9 mouse cellular contexts compared by ENCODE assay signal in the genomic region with DNA sequence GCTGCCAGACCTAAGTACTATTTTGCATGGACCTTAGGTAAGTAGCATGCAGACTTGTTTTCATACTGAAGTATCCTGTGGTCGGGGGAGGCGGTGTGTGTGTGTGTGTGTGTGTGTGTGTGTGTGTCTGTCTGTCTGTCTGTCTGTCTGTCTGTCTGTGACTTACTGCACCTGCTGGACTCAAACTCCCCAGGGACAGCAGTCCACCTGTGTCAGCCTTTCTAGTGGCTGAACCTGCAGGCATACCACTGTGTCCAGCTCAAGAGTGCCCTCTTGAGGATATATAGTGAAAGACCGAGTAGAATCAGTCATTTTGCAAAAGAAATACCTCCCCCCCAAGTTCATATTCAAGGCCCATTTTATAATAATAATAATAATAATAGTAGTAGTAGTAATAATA. TPM values are rescaled to one million over a fixed set of nuclear protein-coding genes. Genes with fewer than 3 reads are reported as not detected.
DNase-seq lines count a peak whose midpoint lies in the region; ATAC-seq and TF ChIP-seq lines count a peak whose summit lies in the region.
"Had no signal": no experiment of that assay in that cellular context is flagged by ENCODE, and none has a peak within 500 bp of the region (broad histone marks: within the 10 kb centered on the region; RNA-seq: fewer than 3 reads in every experiment).

No protein-coding gene starts in this region.

- 0 out of 2 replicates have a peak, but pooled peaks have one; percentile 12 for TF ChIP-seq CTCF in bone marrow macrophage, adult 2 months (IDR thresholded peaks at IDR 0.05; ENCODE audit: low read depth, low read length)

- H3K27me3 ChIP-seq in forebrain, embryonic 16.5 days (replicated peaks; ENCODE audit: control insufficient read depth, insufficient read depth, low read length): no peaks in the 10 kb centered on the region
- no peaks in the 10 kb centered on the region for H3K27me3 ChIP-seq in midbrain, embryonic 15.5 days (replicated peaks)
- H3K27me3 ChIP-seq: limb, embryonic 15.5 days had no signal

- H3K4me2 ChIP-seq in forebrain, embryonic 16.5 days (ENCODE audit: low read length): no peak overlapping the region
- H3K4me2 ChIP-seq in midbrain, embryonic 15.5 days: no peak overlapping the region
- H3K4me2 ChIP-seq: limb, embryonic 15.5 days had no signal

- H3K36me3 ChIP-seq in forebrain, embryonic 16.5 days (ENCODE audit: control insufficient read depth, insufficient read depth): peaks cover 15% of the 10 kb centered on the region
- H3K36me3 ChIP-seq in midbrain, embryonic 15.5 days (replicated peaks): peaks cover 5% of the 10 kb centered on the region; the same call in 1 of the 2 replicates

- H3K4me1 ChIP-seq in bone marrow macrophage, adult 2 months (ENCODE audit: control insufficient read depth, insufficient read depth, low read length): no peaks in the 10 kb centered on the region
- H3K4me1 ChIP-seq in forebrain, embryonic 16.5 days (replicated peaks; ENCODE audit: control insufficient read depth, insufficient read depth, low read length): no peaks in the 10 kb centered on the region
- H3K4me1 ChIP-seq in midbrain, embryonic 15.5 days: no peaks in the 10 kb centered on the region

- peak; percentile 45; the same call in 1 of the 2 replicates for ATAC-seq in frontal cortex, adult (ENCODE audit: low TSS enrichment)
- peak; percentile 22; the same call in 1 of the 2 replicates for ATAC-seq in forebrain, embryonic 16.5 days
- peak; percentile 29; the same call in 1 of the 2 replicates for ATAC-seq in midbrain, embryonic 15.5 days (replicated peaks)
- no peak for ATAC-seq in activated CD4-positive, CD25-positive, alpha-beta regulatory T cell, adult 4 months

- DNase-seq in frontal cortex, postnatal 10 days (ENCODE audit: low spot score in 2 of 2): no peak
- DNase-seq in 416B (ENCODE audit: low read depth): peak; percentile 42
- DNase-seq in kidney, postnatal 14 days: peak; percentile 69

- no peak overlapping the region for H3K9ac ChIP-seq in forebrain, embryonic 16.5 days (replicated peaks; ENCODE audit: low read depth, low read length)
- H3K9ac ChIP-seq in midbrain, embryonic 15.5 days: no peak overlapping the region
- H3K9ac ChIP-seq: limb, embryonic 15.5 days had no signal

- no peak for TF ChIP-seq POLR2A in bone marrow macrophage, adult 2 months (IDR thresholded peaks at IDR 0.05; ENCODE audit: borderline replicate concordance, low read depth, low read length)

- no peak overlapping the region for H3K4me3 ChIP-seq in bone marrow macrophage, adult 2 months (ENCODE audit: insufficient read depth, low read length)
- no peak overlapping the region for H3K4me3 ChIP-seq in forebrain, embryonic 16.5 days (replicated peaks; ENCODE audit: low read length)
- H3K4me3 ChIP-seq in midbrain, embryonic 15.5 days: no peak overlapping the region
- H3K4me3 ChIP-seq: limb, embryonic 15.5 days had no signal

- 54% methylated on average over 3 of the region's 3 CpGs for WGBS in forebrain, embryonic 16.5 days
- 66% methylated on average over 3 of the region's 3 CpGs for WGBS in midbrain, embryonic 15.5 days

- no peaks in the 10 kb centered on the region for H3K9me3 ChIP-seq in forebrain, embryonic 16.5 days (ENCODE audit: control insufficient read depth, low read length)
- H3K9me3 ChIP-seq in midbrain, embryonic 15.5 days: no peaks in the 10 kb centered on the region
- H3K9me3 ChIP-seq: limb, embryonic 15.5 days had no signal

- no peak overlapping the region for H3K27ac ChIP-seq in bone marrow macrophage, adult 2 months (ENCODE audit: insufficient read depth, low read depth, low read length)
- no peak overlapping the region for H3K27ac ChIP-seq in forebrain, embryonic 16.5 days (ENCODE audit: low read length)
- no peak overlapping the region for H3K27ac ChIP-seq in midbrain, embryonic 15.5 days
- H3K27ac ChIP-seq: limb, embryonic 15.5 days had no signal

RNA-seq across cellular contexts. Expression of a gene that starts 26.4 kb away (rescaled TPM):
- polyA plus RNA-seq in bone marrow macrophage, adult 2 months (2012; ENCODE audit: insufficient read depth, insufficient read length, missing spikeins): 64.2 and 66.4 TPM in 2 replicates
- polyA plus RNA-seq in forebrain, embryonic 16.5 days (2015; fragmentation: Nextera tagmentation; extraction: Ambion mirVana): 172 and 179 TPM in 2 replicates
- 162 and 180 TPM in 2 replicates for polyA plus RNA-seq in midbrain, embryonic 15.5 days (2015; fragmentation: Nextera tagmentation; extraction: Ambion mirVana)
- 10 to 100 TPM; 12.3 to 12.8 TPM for polyA plus RNA-seq in activated CD4-positive, CD25-positive, alpha-beta regulatory T cell, adult 4 months (2017; shearing (Covaris generic))

Comparison
In these comparisons a context has a peak if more than half of its experiments do, and no peak if none do; other contexts are left out.
1. DNase-seq: peak in 416B (single experiment) and kidney, postnatal 14 days (single experiment); none in frontal cortex, postnatal 10 days (0 of 2).